ENCODE assay signal across 7 mouse cellular contexts in the genomic region with DNA sequence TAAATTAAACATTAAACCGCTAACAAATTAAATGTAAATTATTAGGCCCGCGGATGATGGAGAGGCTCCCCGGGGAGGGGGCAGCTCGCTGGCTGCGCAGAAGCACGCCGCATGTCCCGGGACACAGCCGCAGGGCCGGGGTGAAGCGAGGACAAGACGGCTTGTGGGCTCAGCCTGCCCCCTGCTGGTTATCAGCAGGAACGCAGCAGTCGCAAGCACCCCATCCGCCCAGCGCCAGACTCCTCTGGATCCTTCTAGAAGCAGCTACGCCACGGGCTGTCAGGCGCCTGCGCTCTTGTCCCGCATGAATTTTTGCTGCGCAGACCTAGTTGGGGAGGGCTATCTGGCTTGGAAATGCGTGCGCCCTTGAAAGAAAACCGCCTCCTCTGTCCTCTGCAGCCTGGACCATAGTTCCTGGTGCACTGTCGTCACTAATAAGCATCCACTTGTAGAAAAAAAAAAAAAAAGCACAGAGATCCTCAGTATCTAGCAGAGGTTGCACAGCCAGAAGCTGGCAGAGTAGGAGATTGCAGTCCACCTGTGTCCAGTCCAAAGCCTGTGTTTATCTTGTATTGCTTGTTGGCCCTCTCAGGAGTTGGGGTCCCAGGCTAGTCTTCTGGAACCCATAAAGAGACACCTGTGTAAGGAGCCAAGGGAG.
A peak's percentile ranks its signal among the peaks of the same experiment; 100 is the strongest.
DNase-seq lines count a peak whose midpoint lies in the region; ATAC-seq and TF ChIP-seq lines count a peak whose summit lies in the region.

No protein-coding gene starts in this region.

- peak; percentile 88 for TF ChIP-seq CTCF in small intestine, adult 2 months (IDR thresholded peaks at IDR 0.05; ENCODE audit: extremely low read depth, insufficient read length, insufficient replicate concordance, low read depth, low read length)

- H3K27me3 ChIP-seq in intestine, embryonic 16.5 days (replicated peaks; ENCODE audit: control insufficient read depth, insufficient read depth, low read length) = peaks cover 17% of the 10 kb centered on the region
- H3K27me3 ChIP-seq in midbrain, embryonic 12.5 days = peaks cover 63% of the 10 kb centered on the region
- H3K27me3 ChIP-seq in small intestine, adult 2 months (ENCODE audit: control insufficient read depth, insufficient read depth, low read length) = peaks cover 11% of the 10 kb centered on the region; the same call in 1 of the 2 replicates

- peak; percentile 93 for DNase-seq in adrenal gland, adult 2 months
- DNase-seq in embryo, embryonic 11.5 days (ENCODE audit: low read depth, low spot score) = peak; percentile 72
- peak; percentile 85 to 88 for DNase-seq in gastrocnemius, postnatal 4 days (ENCODE audit: low spot score in 2 of 2)
- peak; percentile 84 to 86 for DNase-seq in left cerebral cortex, postnatal 25 days (ENCODE audit: low spot score in 2 of 2)

- H3K4me3 ChIP-seq in intestine, embryonic 16.5 days (ENCODE audit: low read length) = no peak overlapping the region
- no peak overlapping the region for H3K4me3 ChIP-seq in midbrain, embryonic 12.5 days
- H3K4me3 ChIP-seq in small intestine, adult 2 months (ENCODE audit: low read depth, low read length) = no peak overlapping the region

- TF ChIP-seq POLR2A in small intestine, adult 2 months (IDR thresholded peaks at IDR 0.05; ENCODE audit: low read depth, low read length) = no peak

- intact Hi-C loops in left cerebral cortex, postnatal 25 days (cut with DNase I) = loop anchor here (2.0 to 10.0 kb wide), 3 partner anchors 621 to 1471 kb away; no protein-coding TSS in a partner anchor

- 0 out of 2 replicates have a peak overlapping the region, but pooled peaks have one; percentile 31 for H3K4me2 ChIP-seq in intestine, embryonic 16.5 days (ENCODE audit: low read depth, low read length)
- H3K4me2 ChIP-seq in midbrain, embryonic 12.5 days (replicated peaks) = peak overlapping the region; percentile 31

- H3K9me3 ChIP-seq in intestine, embryonic 16.5 days (ENCODE audit: control insufficient read depth, low read length) = no peaks in the 10 kb centered on the region
- H3K9me3 ChIP-seq in midbrain, embryonic 12.5 days = no peaks in the 10 kb centered on the region

- no peak overlapping the region for H3K27ac ChIP-seq in intestine, embryonic 16.5 days (ENCODE audit: low read length)
- H3K27ac ChIP-seq in midbrain, embryonic 12.5 days (replicated peaks) = no peak overlapping the region
- H3K27ac ChIP-seq in small intestine, adult 2 months (ENCODE audit: insufficient read depth, low read depth, low read length) = no peak overlapping the region

- no peaks in the 10 kb centered on the region for H3K36me3 ChIP-seq in intestine, embryonic 16.5 days (ENCODE audit: control insufficient read depth, insufficient read depth, low read length)
- H3K36me3 ChIP-seq in midbrain, embryonic 12.5 days = no peaks in the 10 kb centered on the region
- no peaks in the 10 kb centered on the region for H3K36me3 ChIP-seq in small intestine, adult 2 months (ENCODE audit: control insufficient read depth, insufficient read depth, low read length)

- H3K9ac ChIP-seq in intestine, embryonic 16.5 days (ENCODE audit: low read depth, low read length) = no peak overlapping the region
- no peak overlapping the region for H3K9ac ChIP-seq in midbrain, embryonic 12.5 days (replicated peaks)

- 3% methylated on average over 27 of the region's 27 CpGs for WGBS in intestine, embryonic 16.5 days
- 2% methylated on average over 27 of the region's 27 CpGs for WGBS in midbrain, embryonic 12.5 days
- 2% methylated on average over 27 of the region's 27 CpGs for WGBS in small intestine, adult 2 months

- H3K4me1 ChIP-seq in intestine, embryonic 16.5 days (ENCODE audit: control insufficient read depth, insufficient read depth, low read length) = no peaks in the 10 kb centered on the region
- H3K4me1 ChIP-seq in midbrain, embryonic 12.5 days = peaks cover 25% of the 10 kb centered on the region
- no peaks in the 10 kb centered on the region for H3K4me1 ChIP-seq in small intestine, adult 2 months (ENCODE audit: control insufficient read depth, insufficient read depth, insufficient read length, low read length)

- ATAC-seq in intestine, embryonic 16.5 days = peak; percentile 89
- ATAC-seq in midbrain, embryonic 12.5 days (ENCODE audit: low FRiP score, low read depth) = peak; percentile 74
